Mouse (Mus musculus) embryonic fibroblast, embryonic 13.5 days (primary cell): Measurements from ENCODE around the gene Kcnn1.

Experiments
- CTCF ChIP-seq: IDR thresholded peaks from 2 replicates; pipeline ENCODE4 v1.5.1; 2011; ENCODE audit warnings: mild to moderate bottlenecking, control low read depth, low read length, moderate library complexity, borderline replicate concordance; ENCODE audit not compliant: insufficient read depth
- POLR2A ChIP-seq: IDR thresholded peaks from 2 replicates; pipeline ENCODE4 v1.6.1; 2011; ENCODE audit warnings: low read depth, mild to moderate bottlenecking, control low read depth, low read length, moderate library complexity

GRCm38 (mm10) chr8:70900872-70901387, 37.9 kb upstream of the Kcnn1 start:
- TF ChIP-seq CTCF (no peak), POLR2A (no peak)
